Mouse (Mus musculus): ENCODE measurements around the gene Stx18. TPM values are rescaled to one million over a fixed set of nuclear protein-coding genes. Genes with fewer than 3 reads are reported as not detected.
A peak's percentile ranks its signal among the peaks of the same experiment; 100 is the strongest.

The Stx18 gene
- polyA plus RNA-seq, 1 experiment: 50.4 TPM

DNA sequence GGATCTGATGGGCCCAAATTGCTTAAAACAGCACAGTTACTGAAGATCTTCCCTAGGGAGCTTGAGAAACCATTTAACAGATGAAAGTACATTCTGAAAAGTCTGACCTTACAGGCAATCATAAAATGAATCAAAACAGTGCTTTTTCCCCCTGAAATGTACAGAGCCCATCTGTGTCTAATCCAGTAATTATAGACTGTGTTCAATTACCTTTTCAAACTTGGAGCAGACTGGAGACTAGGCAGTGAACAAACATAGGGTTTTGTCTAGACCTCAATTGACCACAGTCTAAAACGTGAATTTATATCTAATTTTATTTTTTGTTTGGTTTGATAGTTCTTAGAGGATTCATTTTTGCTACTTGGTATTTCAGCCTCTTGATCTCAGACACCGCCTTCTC lies 26.9 kb downstream of the Stx18 start:
- H3K4me1 ChIP-seq (ENCODE audit: control insufficient read depth, insufficient read depth, low read length): peaks cover 4% of the 10 kb centered on the region
- TF ChIP-seq POLR2A (IDR thresholded peaks at IDR 0.05; ENCODE audit: extremely low read depth, insufficient read depth, low read length) (no peak), CTCF (IDR thresholded peaks at IDR 0.05; ENCODE audit: extremely low read depth, insufficient read depth, low read length) (no peak)
- H3K27ac ChIP-seq (ENCODE audit: insufficient read depth, low read length): no peak overlapping the region
- H3K4me3 ChIP-seq (ENCODE audit: insufficient read depth, low read length): no peak overlapping the region

DNA sequence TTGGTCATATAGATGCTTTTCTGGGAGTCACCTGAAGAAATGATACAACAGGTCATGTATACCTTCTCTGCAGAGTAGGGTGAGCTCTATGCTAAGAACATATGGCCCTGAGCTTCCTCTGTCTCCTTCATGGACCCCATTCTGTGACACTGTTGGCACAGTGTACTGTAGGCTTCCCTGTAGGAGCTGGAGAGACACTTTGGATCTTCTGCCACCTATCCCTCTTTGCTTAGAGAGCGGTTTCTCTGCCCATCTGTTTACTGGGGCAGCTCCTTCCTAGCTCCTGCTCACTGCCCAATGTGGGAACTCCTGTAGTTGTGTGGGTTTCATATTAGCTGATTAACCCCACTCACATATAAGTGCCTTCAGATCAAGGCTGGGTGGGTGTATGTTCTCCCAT lies 28.1 kb downstream of the Stx18 start:
- Histone ChIP-seq H3K4me1 (ENCODE audit: control insufficient read depth, insufficient read depth, low read length) (peaks cover 4% of the 10 kb centered on the region), H3K27ac (ENCODE audit: insufficient read depth, low read length) (no peak overlapping the region), H3K4me3 (ENCODE audit: insufficient read depth, low read length) (no peak overlapping the region)
- TF ChIP-seq POLR2A (IDR thresholded peaks at IDR 0.05; ENCODE audit: extremely low read depth, insufficient read depth, low read length) (no peak), CTCF (IDR thresholded peaks at IDR 0.05; ENCODE audit: extremely low read depth, insufficient read depth, low read length) (no peak)

DNA sequence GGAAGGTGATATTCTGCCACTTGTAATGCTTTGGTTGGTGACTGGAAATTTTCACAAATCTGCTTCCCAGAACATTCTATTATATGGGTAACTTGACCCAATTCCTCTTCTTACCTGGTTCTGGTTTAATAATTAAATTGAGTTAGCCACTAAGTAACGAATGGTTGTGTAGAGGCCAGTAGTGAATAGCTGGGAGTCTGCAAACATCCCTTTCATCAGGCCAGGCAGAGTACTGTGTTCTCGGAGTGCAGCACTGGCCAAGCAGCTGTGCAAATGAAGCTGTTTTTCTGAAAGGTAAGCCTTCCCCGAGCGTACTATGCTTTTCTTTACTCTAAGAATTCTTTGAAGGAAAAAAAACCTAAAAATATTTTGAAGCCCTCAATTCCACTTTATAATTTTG lies 37.8 kb downstream of the Stx18 start:
- TF ChIP-seq CTCF (IDR thresholded peaks at IDR 0.05; ENCODE audit: extremely low read depth, insufficient read depth, low read length) (no peak), POLR2A (IDR thresholded peaks at IDR 0.05; ENCODE audit: extremely low read depth, insufficient read depth, low read length) (no peak)
- Histone ChIP-seq H3K4me3 (ENCODE audit: insufficient read depth, low read length) (no peak overlapping the region), H3K27ac (ENCODE audit: insufficient read depth, low read length) (no peak overlapping the region), H3K4me1 (ENCODE audit: control insufficient read depth, insufficient read depth, low read length) (no peaks in the 10 kb centered on the region)

DNA sequence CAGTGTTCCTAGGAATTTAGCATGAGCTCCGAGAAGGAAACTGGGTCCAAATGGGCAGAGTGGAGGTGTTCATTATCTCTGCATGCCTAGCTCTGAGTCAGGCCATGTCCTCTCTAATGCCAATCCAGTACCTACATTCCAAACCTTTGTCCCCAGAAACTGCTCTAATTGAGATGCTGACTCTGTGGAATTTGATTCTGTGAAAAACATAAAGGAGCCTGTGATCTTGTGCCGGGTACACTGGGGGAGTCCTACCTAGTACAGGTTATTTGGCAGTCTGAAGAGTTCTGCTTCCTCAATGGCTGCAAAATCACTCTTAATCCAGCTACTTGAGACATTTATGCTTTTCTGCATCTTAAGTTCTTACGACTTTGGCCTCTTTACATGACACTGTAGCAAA lies 40.0 kb downstream of the Stx18 start:
- TF ChIP-seq CTCF (IDR thresholded peaks at IDR 0.05; ENCODE audit: extremely low read depth, insufficient read depth, low read length) (no peak), POLR2A (IDR thresholded peaks at IDR 0.05; ENCODE audit: extremely low read depth, insufficient read depth, low read length) (no peak)
- H3K4me3 ChIP-seq (ENCODE audit: insufficient read depth, low read length): no peak overlapping the region
- H3K27ac ChIP-seq (ENCODE audit: insufficient read depth, low read length): no peak overlapping the region
- no peaks in the 10 kb centered on the region for H3K4me1 ChIP-seq (ENCODE audit: control insufficient read depth, insufficient read depth, low read length)

DNA sequence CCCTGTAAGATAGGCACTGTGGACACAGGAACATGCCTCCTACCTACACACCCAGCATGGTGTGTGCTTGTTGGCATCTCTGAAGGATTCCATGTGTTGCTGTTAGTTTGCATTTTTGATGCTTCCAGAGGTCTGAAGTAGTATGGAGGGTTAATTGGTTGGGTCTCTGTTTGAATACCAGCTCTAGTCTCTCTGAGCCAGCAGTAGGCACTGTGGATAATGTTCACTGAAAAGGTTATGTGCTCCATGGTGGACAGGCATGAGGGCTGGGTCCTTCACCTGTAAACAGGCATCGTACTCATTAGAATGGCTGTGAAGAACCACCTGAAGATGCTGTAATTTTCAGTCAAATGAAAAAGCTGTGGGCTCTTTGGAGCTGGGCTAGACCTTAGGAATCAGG lies 41.9 kb downstream of the Stx18 start:
- TF ChIP-seq POLR2A (IDR thresholded peaks at IDR 0.05; ENCODE audit: extremely low read depth, insufficient read depth, low read length) (no peak), CTCF (IDR thresholded peaks at IDR 0.05; ENCODE audit: extremely low read depth, insufficient read depth, low read length) (no peak)
- no peak overlapping the region for H3K27ac ChIP-seq (ENCODE audit: insufficient read depth, low read length)
- H3K4me3 ChIP-seq (ENCODE audit: insufficient read depth, low read length): no peak overlapping the region
- H3K4me1 ChIP-seq (ENCODE audit: control insufficient read depth, insufficient read depth, low read length): no peaks in the 10 kb centered on the region

DNA sequence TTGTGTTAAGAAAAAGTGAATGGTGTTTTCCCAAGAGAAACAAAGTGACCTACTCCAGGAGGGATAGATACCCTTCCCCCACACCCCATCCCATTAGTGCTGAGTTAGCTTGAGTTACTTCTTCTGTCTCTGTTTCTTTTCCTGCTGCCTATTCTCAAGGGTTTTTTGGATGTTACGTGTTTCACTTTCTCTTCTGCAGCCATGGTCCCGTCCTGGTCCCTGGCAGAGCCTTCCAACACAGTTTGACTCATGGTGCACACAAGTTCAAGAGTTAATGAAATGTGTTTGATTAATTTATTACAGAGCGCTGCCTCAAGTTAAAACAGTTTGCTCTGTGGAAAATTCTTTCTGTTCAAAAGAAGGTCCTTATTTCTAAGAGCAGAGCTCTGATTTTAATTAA lies 44.0 kb downstream of the Stx18 start:
- TF ChIP-seq POLR2A (IDR thresholded peaks at IDR 0.05; ENCODE audit: extremely low read depth, insufficient read depth, low read length) (no peak), CTCF (IDR thresholded peaks at IDR 0.05; ENCODE audit: extremely low read depth, insufficient read depth, low read length) (no peak)
- no peaks in the 10 kb centered on the region for H3K4me1 ChIP-seq (ENCODE audit: control insufficient read depth, insufficient read depth, low read length)
- no peak overlapping the region for H3K27ac ChIP-seq (ENCODE audit: insufficient read depth, low read length)
- H3K4me3 ChIP-seq (ENCODE audit: insufficient read depth, low read length): no peak overlapping the region

DNA sequence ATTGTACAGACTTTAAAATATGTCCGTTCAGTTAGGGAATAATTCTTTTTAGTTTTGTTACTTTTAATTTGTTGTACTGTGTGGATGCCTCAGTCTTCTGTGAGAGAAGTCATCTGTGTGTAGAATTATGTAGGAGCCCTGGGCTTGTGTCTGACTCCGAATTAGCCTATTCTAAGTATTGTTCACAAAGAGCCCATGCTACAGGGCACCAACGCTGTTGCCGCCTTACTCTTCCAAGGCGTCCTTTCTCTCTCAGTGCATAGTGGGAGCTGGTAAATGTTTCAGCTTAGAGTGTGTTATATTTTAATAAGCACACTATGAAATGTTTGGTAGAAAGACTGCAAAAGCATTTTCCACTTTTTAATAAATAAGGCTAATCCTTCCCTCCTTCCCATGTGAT lies 44.8 kb downstream of the Stx18 start:
- no peak overlapping the region for H3K27ac ChIP-seq (ENCODE audit: insufficient read depth, low read length)
- TF ChIP-seq CTCF (IDR thresholded peaks at IDR 0.05; ENCODE audit: extremely low read depth, insufficient read depth, low read length): no peak
- TF ChIP-seq POLR2A (IDR thresholded peaks at IDR 0.05; ENCODE audit: extremely low read depth, insufficient read depth, low read length): no peak
- H3K4me3 ChIP-seq (ENCODE audit: insufficient read depth, low read length): no peak overlapping the region
- H3K4me1 ChIP-seq (ENCODE audit: control insufficient read depth, insufficient read depth, low read length): no peaks in the 10 kb centered on the region

DNA sequence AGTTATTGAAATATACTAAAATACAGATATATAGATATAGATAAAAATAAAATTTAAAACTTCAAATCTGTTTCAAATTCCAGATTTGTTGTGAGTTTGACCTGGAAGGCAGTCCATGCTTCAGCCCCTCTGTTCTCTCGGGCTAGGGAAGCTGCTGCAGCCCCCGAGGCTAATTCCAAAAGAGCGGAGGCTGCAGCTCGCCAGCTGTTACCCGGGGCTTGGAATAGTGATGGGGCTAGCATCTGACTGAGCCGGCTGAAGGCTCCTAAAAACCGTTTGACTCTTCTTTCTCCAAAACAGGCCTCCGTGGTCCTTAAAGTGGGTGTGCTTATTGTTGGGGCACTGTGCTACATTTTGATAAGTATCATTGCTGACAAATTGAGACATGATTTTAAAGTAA lies 46.1 kb downstream of the Stx18 start:
- no peak overlapping the region for H3K4me3 ChIP-seq (ENCODE audit: insufficient read depth, low read length)
- no peak overlapping the region for H3K27ac ChIP-seq (ENCODE audit: insufficient read depth, low read length)
- TF ChIP-seq CTCF (IDR thresholded peaks at IDR 0.05; ENCODE audit: extremely low read depth, insufficient read depth, low read length) (no peak), POLR2A (IDR thresholded peaks at IDR 0.05; ENCODE audit: extremely low read depth, insufficient read depth, low read length) (no peak)
- no peaks in the 10 kb centered on the region for H3K4me1 ChIP-seq (ENCODE audit: control insufficient read depth, insufficient read depth, low read length)

DNA sequence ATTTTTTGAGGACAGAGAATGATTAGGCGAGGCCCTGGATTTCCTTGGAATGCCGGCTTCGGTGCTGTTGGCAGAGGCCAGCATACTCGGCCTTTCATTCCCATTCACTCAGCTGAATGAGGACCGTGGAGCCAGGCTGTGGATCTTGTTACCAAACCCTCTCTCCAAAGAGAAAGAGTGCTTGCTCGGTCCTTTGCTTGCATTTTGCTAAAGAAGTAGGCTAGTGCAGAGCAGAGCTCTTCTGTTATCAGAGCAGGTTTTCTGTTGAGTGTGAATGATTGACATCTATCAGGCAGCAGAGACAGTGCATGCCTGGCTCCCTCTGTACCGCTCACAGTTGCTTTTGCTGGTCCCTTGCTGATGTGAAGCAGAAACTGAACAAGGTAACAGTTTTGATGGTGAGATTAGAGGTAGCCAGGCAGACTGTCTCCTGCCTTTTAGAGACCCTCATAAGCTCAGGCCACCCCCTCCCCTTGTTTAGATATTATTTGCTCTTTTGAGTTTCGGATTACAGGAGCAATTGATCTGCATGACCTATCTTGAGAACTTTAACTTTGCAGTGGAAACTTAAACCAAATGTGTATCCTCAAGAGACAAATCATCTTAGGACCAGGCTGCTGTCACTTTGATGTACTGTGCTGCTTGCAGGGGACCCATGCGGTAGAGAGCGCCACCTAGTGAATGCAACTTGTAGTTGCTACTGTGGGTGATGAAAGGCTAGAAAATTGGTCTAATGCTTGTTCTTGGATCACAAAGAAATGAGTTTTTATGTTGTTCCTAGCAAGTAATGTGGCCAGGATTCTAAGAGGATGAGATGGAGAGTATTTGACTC lies 47.2 kb downstream of the Stx18 start:
- no peaks in the 10 kb centered on the region; the same call in 1 of the 2 replicates for H3K4me1 ChIP-seq (ENCODE audit: control insufficient read depth, insufficient read depth, low read length)
- no peak overlapping the region for H3K4me3 ChIP-seq (ENCODE audit: insufficient read depth, low read length)
- no peak overlapping the region for H3K27ac ChIP-seq (ENCODE audit: insufficient read depth, low read length)
- TF ChIP-seq CTCF (IDR thresholded peaks at IDR 0.05; ENCODE audit: extremely low read depth, insufficient read depth, low read length): peak; percentile 99
- no peak for TF ChIP-seq POLR2A (IDR thresholded peaks at IDR 0.05; ENCODE audit: extremely low read depth, insufficient read depth, low read length)

DNA sequence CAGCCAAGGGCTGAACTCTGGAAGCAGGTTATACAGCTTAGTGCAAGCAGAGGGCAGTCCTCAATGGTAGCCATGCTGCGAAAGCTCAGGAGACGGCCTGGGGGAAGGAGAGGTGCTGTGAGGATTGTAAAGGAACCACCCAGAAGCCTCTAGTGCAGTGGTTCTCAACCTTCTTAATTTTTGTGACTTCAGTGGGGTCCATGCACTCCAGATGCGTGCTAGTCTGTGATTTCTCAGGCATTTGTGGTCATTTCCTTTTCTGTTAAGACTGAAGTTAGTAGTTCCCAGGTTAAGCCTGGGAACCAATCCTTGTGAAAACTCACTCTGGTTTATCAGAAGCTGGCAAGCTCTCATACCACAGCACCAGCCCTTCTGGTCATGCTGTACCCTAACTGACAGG lies 51.6 kb downstream of the Stx18 start:
- TF ChIP-seq CTCF (IDR thresholded peaks at IDR 0.05; ENCODE audit: extremely low read depth, insufficient read depth, low read length) (no peak), POLR2A (IDR thresholded peaks at IDR 0.05; ENCODE audit: extremely low read depth, insufficient read depth, low read length) (no peak)
- H3K4me3 ChIP-seq (ENCODE audit: insufficient read depth, low read length): no peak overlapping the region
- no peak overlapping the region for H3K27ac ChIP-seq (ENCODE audit: insufficient read depth, low read length)
- no peaks in the 10 kb centered on the region; the same call in 1 of the 2 replicates for H3K4me1 ChIP-seq (ENCODE audit: control insufficient read depth, insufficient read depth, low read length)

Data from cortical plate, adult 2 months (tissue).